Mouse (Mus musculus) lung, postnatal 0 days (tissue): Measurements from ENCODE around the gene Ankrd2. TPM values are rescaled to one million over a fixed set of nuclear protein-coding genes. Genes with fewer than 3 reads are reported as not detected.

ENCODE experiments used
- ATAC-seq: fragments of 200-750 bp; cut with Nextera tagmentation; 2 replicates; pipeline ENCODE4 v1.8.0; 2017; ENCODE audit warnings: moderate library complexity
- DNase-seq: peaks from one replicate; pipeline ENCODE4 v3.0.0-alpha.2; 2016; ENCODE audit warnings: low spot score
- H3K27ac ChIP-seq: fragments of 300-500 bp; sonication (generic); 2 replicates; pipeline ENCODE4 v1.5.1; 2014; ENCODE audit warnings: antibody characterized with exemption, mild to moderate bottlenecking, low read length, mixed read lengths
- H3K27me3 ChIP-seq: fragments of 300-500 bp; sonication (generic); replicated peaks from 2 replicates; pipeline ENCODE4 v1.6.1; 2014; ENCODE audit warnings: low read length, mixed read lengths; ENCODE audit not compliant: insufficient read depth
- H3K36me3 ChIP-seq: fragments of 300-500 bp; sonication (generic); 2 replicates; pipeline ENCODE4 v1.6.1; 2014; ENCODE audit warnings: low read length, mixed read lengths; ENCODE audit not compliant: insufficient read depth
- H3K4me1 ChIP-seq: fragments of 300-500 bp; sonication (generic); 2 replicates; pipeline ENCODE4 v1.6.1; 2014; ENCODE audit warnings: antibody characterized with exemption, low read depth, low read length, mixed read lengths; ENCODE audit not compliant: insufficient read depth
- H3K4me2 ChIP-seq: fragments of 300-500 bp; sonication (generic); replicated peaks from 2 replicates; pipeline ENCODE4 v1.6.1; 2014; ENCODE audit warnings: low read depth, mild to moderate bottlenecking, low read length, moderate library complexity, mixed read lengths
- H3K4me3 ChIP-seq: fragments of 300-500 bp; sonication (generic); 2 replicates; pipeline ENCODE4 v1.5.1; 2014; ENCODE audit warnings: low read depth, low read length
- H3K9ac ChIP-seq: fragments of 300-500 bp; sonication (generic); replicated peaks from 2 replicates; pipeline ENCODE4 v1.6.1; 2014; ENCODE audit warnings: low read depth, mild to moderate bottlenecking
- H3K9me3 ChIP-seq: fragments of 300-500 bp; sonication (generic); 2 replicates; pipeline ENCODE4 v1.6.1; 2016; ENCODE audit warnings: low read length, mixed read lengths
- CTCF ChIP-seq: IDR thresholded peaks from 2 replicates; pipeline ENCODE4 v1.5.1; 2016; ENCODE audit warnings: antibody characterized with exemption, mild to moderate bottlenecking
- EP300 ChIP-seq: IDR thresholded peaks from 2 replicates; pipeline ENCODE4 v1.6.1; 2016; ENCODE audit warnings: antibody characterized with exemption, mild to moderate bottlenecking, control low read depth
- WGBS: fragments of 180-500 bp; shearing (Covaris S2); extraction: QIAGEN DNeasy Blood & Tissue Kit; methylation state at CpG from one replicate; pipeline ENCODE4 v1.1.7; 2014; 5-methylcytosine and 5-hydroxymethylcytosine counted together
- polyA plus RNA-seq: library from polyadenylated mRNA; unstranded; fragments of >200 nt; fragmentation: Nextera tagmentation; extraction: Ambion mirVana; gene quantifications from 2 replicates; pipeline ENCODE4 v1.2.1, GENCODE M21; 2015

The Ankrd2 gene
- polyA plus RNA-seq, 1 experiment from 2014 or later: 0.53 TPM

- H3K4me3 ChIP-seq: no peak overlapping the region
- no peaks in the 10 kb centered on the region for H3K36me3 ChIP-seq
- WGBS: 83% methylated on average over 12 of the region's 14 CpGs
- TF ChIP-seq EP300 (no peak), CTCF (no peak)
- H3K27me3 ChIP-seq: no peaks in the 10 kb centered on the region
- H3K27ac ChIP-seq: no peak overlapping the region
- no peak overlapping the region for H3K9ac ChIP-seq
- no peak overlapping the region for H3K4me2 ChIP-seq
- no peak for ATAC-seq
- H3K4me1 ChIP-seq: no peaks in the 10 kb centered on the region
- DNase-seq: no peak
- H3K9me3 ChIP-seq: no peaks in the 10 kb centered on the region
These were observed 2.2 kb upstream of the Ankrd2 start for GRCm38 (mm10) chr19:42033611-42034010.

- Histone ChIP-seq H3K4me3 (no peak overlapping the region), H3K36me3 (no peaks in the 10 kb centered on the region), H3K9ac (no peak overlapping the region), H3K9me3 (no peaks in the 10 kb centered on the region), H3K27me3 (no peaks in the 10 kb centered on the region), H3K4me2 (no peak overlapping the region), H3K27ac (no peak overlapping the region), H3K4me1 (no peaks in the 10 kb centered on the region)
- DNase-seq (no peak), ATAC-seq (no peak)
- 71% methylated on average over 9 of the region's 9 CpGs for WGBS
- TF ChIP-seq CTCF (no peak), EP300 (no peak)
These were observed 1.5 kb upstream of the Ankrd2 start for GRCm38 (mm10) chr19:42034146-42034775.

GRCm38 (mm10) chr19:42034881-42035455 lies 832 bp upstream of the Ankrd2 start:
- no peaks in the 10 kb centered on the region for H3K27me3 ChIP-seq
- 45% methylated on average over 10 of the region's 11 CpGs for WGBS
- ATAC-seq: 0 out of 2 replicates have a peak, but pooled peaks have one; percentile 2
- no peaks in the 10 kb centered on the region for H3K9me3 ChIP-seq
- no peak for DNase-seq
- no peaks in the 10 kb centered on the region for H3K4me1 ChIP-seq
- H3K27ac ChIP-seq: no peak overlapping the region
- no peak for TF ChIP-seq CTCF
- TF ChIP-seq EP300: no peak
- H3K9ac ChIP-seq: no peak overlapping the region
- H3K36me3 ChIP-seq: no peaks in the 10 kb centered on the region
- no peak overlapping the region for H3K4me3 ChIP-seq
- H3K4me2 ChIP-seq: no peak overlapping the region

- DNase-seq: no peak
- no peak overlapping the region for H3K9ac ChIP-seq
- H3K4me3 ChIP-seq: no peak overlapping the region
- H3K4me2 ChIP-seq: no peak overlapping the region
- no peaks in the 10 kb centered on the region for H3K9me3 ChIP-seq
- H3K27ac ChIP-seq: no peak overlapping the region
- H3K27me3 ChIP-seq: no peaks in the 10 kb centered on the region
- ATAC-seq: no peak
- H3K36me3 ChIP-seq: no peaks in the 10 kb centered on the region
- TF ChIP-seq CTCF (no peak), EP300 (no peak)
- WGBS: 38% methylated on average over 3 of the region's 3 CpGs
- H3K4me1 ChIP-seq: no peaks in the 10 kb centered on the region
These were observed 557 bp downstream of the Ankrd2 start for GRCm38 (mm10) chr19:42036357-42036756.

GRCm38 (mm10) chr19:42037167-42037702 lies 1.4 kb downstream of the Ankrd2 start:
- Histone ChIP-seq H3K4me3 (no peak overlapping the region), H3K4me2 (no peak overlapping the region), H3K27ac (no peak overlapping the region), H3K9ac (no peak overlapping the region), H3K27me3 (no peaks in the 10 kb centered on the region), H3K9me3 (no peaks in the 10 kb centered on the region), H3K36me3 (no peaks in the 10 kb centered on the region), H3K4me1 (no peaks in the 10 kb centered on the region)
- no peak for DNase-seq
- ATAC-seq: no peak
- 63% methylated on average over 11 of the region's 11 CpGs for WGBS
- no peak for TF ChIP-seq CTCF
- TF ChIP-seq EP300: no peak

GRCm38 (mm10) chr19:42038310-42038709 lies 2.5 kb downstream of the Ankrd2 start:
- no peak overlapping the region for H3K27ac ChIP-seq
- 87% methylated on average over 12 of the region's 12 CpGs for WGBS

More at GRCm38 (mm10) chr19:42038310-42038709, 2.5 kb downstream of the Ankrd2 start:
- Histone ChIP-seq H3K36me3 (no peaks in the 10 kb centered on the region), H3K4me1 (no peaks in the 10 kb centered on the region), H3K4me3 (no peak overlapping the region), H3K4me2 (no peak overlapping the region), H3K9me3 (no peaks in the 10 kb centered on the region), H3K27me3 (no peaks in the 10 kb centered on the region), H3K9ac (no peak overlapping the region)
- no peak for TF ChIP-seq CTCF
- ATAC-seq (no peak), DNase-seq (no peak)
